Mouse (Mus musculus) liver, adult (tissue): ENCODE measurements around the gene Vmn2r11.
"Not testable (repeated sequence)": the region's sequence is repeated elsewhere in the genome, so short reads cannot be mapped to it uniquely, and the experiment has no call there.

Source experiments
- GATA4 ChIP-seq: IDR thresholded peaks from 2 replicates; pipeline ENCODE4 v1.6.1; 2014; ENCODE audit warnings: mild to moderate bottlenecking, low read length; ENCODE audit not compliant: insufficient replicate concordance

The Vmn2r11 gene

DNA sequence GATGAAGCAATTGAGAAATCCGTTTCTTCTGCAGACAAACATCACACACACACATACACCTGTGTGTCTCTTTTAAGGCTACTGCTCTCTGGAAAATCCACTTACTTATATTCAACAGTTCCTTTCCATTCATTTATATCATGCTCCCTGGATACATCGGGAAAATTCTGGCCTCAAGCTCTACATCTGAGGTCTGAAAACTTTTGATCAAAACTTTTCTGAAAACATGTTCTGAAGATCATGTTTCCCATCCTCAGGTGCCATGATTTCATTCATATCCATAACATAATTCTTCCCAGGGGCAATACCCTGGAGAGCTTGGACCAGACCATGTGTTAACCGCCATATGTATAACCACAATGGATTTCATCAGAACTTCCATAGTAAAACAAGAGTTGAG is at the start of gene Vmn2r11:
Vmn2r11 (minus strand) TSS at position 101 of the 400 bp plus-strand sequence.
- not testable (repeated sequence) for TF ChIP-seq GATA4

DNA sequence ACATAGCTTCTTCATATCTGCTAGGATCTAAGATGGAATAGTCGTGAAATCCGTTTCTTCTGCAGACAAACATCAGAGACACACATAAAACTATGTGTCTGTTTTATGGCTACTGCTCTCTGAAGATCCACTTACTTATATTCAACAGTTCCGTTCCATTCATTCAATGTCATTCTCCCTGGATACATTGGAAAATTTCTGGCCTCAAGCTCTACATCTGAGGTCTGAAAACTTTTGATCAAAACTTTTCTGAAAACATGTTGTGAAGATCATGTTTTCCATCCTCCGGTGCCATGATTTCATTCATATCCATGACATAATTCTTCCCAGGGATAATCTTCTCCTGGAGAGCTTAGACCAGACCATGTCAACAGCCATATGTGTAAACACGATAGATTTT is 38.5 kb upstream of the Vmn2r11 start, which contains the start of gene Vmn2r12:
Vmn2r12 (minus strand) TSS at position 101 of the 400 bp plus-strand sequence.
- TF ChIP-seq GATA4, result not testable (repeated sequence)

DNA sequence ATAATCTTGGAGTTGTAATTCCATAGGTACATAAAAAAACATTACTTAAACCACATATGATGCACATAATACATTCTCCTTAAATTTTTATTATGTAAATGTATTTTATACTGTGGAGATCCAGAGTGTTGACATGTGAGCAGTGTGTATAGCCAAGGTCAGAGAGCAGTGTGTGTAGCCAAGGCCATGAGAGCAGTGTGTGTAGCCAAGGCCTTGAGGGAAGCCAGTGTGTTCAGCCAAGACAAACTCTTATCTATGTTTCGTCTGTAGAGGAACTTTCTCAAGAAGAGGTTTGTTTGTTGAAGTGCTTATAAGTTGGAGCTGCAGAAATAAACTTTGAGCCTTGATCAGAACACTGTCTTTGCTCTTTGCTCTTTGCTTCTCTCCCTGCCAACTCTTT is 4.1 kb downstream of the Vmn2r11 start:
- TF ChIP-seq GATA4, result no peak

DNA sequence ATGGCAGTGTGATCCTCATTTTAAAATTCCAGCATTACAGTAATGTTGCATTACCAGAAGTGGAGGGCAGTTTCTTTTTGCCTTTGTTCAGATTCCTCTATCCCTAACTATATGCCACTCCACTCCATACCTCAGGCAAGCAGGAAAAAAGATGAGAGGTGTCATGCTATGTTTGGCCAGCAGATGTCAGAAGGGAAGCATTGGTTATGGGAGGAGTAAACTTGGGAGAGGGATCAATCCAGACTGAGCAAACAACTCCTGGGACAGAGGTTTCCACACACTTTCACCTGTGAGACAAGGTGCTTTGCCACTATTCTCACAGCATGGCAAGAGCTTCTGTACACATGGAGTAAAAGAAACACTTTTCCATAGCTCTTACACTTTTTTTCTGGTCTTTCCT is 26.8 kb downstream of the Vmn2r11 start:
- TF ChIP-seq GATA4, result no peak

DNA sequence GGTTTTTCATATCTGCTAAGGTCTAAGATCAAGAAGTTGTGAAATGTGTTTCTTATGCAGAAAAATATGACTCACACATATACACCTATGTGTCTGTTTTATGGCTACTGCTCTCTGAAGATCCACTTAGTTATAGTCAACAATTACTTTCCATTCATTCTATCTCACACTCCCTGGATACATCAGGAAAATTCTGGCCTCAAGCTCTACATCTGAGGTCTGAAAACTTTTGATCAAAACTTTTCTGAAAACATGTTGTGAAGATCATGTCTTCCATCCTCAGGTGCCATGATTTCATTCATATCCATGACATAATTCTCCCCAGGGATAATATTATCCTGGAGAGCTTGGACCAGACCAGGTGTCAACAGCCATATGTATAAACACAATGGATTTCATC is 52.9 kb downstream of the Vmn2r11 start, which contains the start of gene Vmn2r10:
Vmn2r10 (minus strand) TSS at position 101 of the 400 bp plus-strand sequence.
- TF ChIP-seq GATA4, result not testable (repeated sequence)
